Mouse (Mus musculus): ENCODE data around the gene Gm21983.

Gene Gm21983

GRCm38 (mm10) chr7:27180837-27181695, at the start of gene Gm21983, which contains the start of gene Mia:
Gene Gm21983, minus strand, starts transcription at chr7:27181086.
Gene Mia, minus strand, starts transcription at chr7:27181157.
- peak; percentile 40 for DNase-seq

DNA sequence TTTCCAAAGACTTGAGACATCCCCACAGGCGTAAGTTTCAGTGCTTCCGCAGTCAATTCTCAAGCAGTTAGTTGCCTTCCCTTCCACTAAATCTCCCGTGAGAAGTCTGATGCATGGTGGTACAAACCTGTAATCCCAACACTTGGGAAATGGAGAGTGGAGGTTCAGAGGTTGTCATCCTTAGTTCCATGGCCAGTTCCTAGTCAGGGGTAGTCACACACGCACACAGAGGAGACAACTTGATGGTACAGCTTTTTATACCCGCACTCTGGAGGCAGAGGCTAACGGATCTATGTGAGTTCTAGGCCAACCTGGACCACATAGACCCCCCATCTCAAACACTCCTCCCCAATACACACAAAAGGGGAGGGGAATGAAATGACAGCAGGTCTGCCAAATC, 48.0 kb upstream of the Gm21983 start:
- no peak for DNase-seq

- DNase-seq = peak; percentile 91
Measured at GRCm38 (mm10) chr7:27228281-27228821, 47.5 kb upstream of the Gm21983 start, which contains the start of gene Itpkc. Gene Itpkc, minus strand, starts transcription at chr7:27228661.

- DNase-seq = peak; percentile 71
Measured at GRCm38 (mm10) chr7:27227676-27228075, 46.8 kb upstream of the Gm21983 start.

DNA sequence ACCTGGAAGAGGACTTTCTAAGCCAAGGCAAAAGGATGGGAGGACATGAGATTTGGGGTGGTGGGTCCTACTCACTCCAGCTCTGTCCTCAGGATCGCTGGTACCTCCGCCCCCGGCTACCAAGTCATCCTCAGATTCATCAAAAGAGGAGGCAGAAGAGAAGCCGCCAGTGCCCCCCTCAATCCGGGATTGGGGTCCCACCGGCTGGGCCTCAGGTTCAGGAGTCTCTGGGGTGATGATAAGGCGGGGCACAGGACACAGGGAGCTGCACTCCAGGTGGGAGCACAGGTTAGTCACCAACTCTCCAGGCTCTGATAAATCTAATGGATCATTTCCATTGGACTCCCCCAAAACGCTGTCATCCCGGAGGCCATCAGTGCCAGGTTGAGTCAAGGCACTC, 46.4 kb upstream of the Gm21983 start:
- peak; percentile 56 for DNase-seq

- DNase-seq = peak; percentile 56
Measured at GRCm38 (mm10) chr7:27224877-27225575, 44.1 kb upstream of the Gm21983 start.

- DNase-seq = no peak
Measured at GRCm38 (mm10) chr7:27222538-27222937, 41.7 kb upstream of the Gm21983 start.

DNA sequence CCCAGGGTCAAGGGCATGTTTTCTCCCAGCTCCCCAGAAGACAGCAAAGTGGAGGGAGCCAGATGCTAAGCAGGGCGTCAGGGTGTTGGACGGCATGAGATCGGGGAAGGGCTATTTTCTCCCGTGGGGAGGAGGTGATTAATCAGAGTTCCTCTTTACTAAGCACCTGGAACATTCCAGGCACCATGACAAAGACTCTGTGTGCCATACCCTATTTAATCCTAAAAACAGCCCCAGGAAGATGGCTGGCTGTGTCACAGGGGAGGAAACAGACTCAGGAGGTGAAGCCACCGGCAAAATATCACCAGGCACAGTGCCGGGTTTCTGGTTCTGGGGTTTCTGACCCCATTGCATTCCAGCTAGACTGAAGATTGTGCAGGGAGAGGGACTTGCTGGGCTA, 41.1 kb upstream of the Gm21983 start:
- DNase-seq = no peak

DNA sequence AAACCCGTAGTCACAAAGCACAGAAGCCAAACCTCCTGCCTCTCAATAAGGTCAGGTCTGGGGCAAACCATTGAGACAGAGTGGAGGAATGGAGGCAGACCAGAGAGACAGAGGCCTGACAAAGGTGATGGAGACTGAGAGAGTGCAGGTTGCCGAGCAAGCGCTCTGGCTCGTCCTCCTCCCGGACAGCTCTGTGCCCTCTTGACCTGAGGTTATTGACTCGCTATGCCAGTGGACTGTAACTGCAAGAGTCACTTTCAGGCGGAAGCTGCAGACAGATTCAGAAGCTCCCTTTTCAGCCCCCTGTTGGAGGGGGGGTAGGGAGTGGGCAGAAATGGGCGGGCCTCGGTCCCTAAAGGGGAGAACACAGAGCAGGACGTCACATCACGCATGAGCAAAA, 39.1 kb upstream of the Gm21983 start:
- peak; percentile 10 for DNase-seq

GRCm38 (mm10) chr7:27218586-27218985, 37.7 kb upstream of the Gm21983 start:
- peak; percentile 83 for DNase-seq

GRCm38 (mm10) chr7:27212626-27213025, 31.7 kb upstream of the Gm21983 start:
- DNase-seq = no peak

DNA sequence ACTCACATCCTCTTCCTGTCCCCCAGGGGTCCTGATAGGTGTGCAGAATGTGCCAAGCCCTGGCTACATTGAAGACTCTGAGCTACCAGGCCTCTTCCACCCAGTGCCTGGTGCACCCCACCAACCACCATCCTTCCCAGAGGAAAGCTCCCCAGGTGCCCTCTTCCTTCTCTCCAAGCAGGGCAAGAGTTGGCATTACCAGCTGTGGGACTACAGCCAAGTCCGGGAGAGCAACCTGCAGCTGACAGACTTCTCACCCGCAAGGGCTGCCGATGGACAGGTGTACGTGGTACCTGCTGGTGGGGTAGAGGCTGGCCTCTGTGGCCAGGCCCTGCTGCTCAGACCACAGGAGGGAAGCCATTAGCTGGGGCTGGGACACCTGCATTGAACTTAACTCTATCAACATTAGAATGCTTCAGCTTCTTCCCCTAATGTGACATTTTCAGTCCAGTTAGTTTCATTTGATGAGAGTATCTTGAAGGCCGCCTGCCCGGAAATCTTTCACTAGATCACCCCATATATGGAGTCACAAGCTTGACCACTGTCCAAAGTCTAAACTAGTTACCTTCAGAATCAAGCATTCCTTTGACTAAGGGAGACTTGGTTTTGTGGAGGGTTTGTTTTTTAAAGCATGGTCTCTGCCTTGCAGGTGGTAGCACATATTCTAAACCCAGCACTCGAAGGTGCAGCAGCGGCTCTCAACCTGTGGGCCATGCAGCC, 23.0 kb upstream of the Gm21983 start:
- DNase-seq = peak; percentile 65

- DNase-seq = no peak
Measured at GRCm38 (mm10) chr7:27198779-27199178, 17.9 kb upstream of the Gm21983 start.

DNA sequence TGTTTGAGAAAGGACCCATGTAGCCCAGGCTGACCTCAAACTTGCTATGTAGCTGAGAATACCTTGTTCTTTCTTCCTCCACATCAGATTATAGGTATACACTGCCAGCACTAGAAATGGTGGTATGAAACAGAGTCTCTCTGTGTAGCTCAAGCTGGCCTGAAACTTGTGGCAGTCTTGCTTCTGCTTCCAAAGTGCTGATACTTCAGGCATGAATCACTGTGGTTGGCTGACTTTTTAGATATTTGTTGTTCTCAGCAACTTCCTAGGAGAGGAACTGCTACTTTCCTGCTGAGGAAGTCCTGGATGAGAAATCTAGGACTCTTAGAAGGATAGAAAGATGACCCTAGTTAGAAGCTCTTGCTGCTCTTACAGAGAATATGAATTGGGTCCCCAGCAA, 17.5 kb upstream of the Gm21983 start:
- DNase-seq = no peak

DNA sequence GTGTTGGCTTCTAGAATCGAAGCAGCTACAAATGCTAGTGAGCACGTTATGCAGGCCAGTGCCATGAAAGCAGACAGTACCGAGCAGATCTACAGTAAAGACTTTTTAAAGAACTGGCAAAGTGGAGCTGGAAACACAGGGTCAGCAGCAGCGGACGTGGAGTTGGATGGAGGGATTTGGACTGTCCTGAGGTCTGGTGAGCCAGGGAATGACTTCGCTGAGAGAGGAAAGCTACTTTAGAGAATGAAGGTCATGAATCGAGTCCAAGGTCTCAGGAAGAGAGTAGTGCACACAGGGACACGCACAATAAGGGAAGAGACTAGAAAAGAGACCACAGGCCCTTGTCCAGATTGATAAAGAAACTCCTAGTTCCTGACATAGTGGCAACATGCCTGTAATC, 16.7 kb upstream of the Gm21983 start:
- no peak for DNase-seq

- peak; percentile 69 for DNase-seq
Measured at GRCm38 (mm10) chr7:27197136-27197535, 16.2 kb upstream of the Gm21983 start.

GRCm38 (mm10) chr7:27195681-27196611, 15.1 kb upstream of the Gm21983 start, which contains the start of the genes BC024978 and Snrpa:
Gene BC024978, plus strand, starts transcription at chr7:27195781.
Gene Snrpa, minus strand, starts transcription at chr7:27196271.
- peak; percentile 100 for DNase-seq

GRCm38 (mm10) chr7:27193731-27194130, 12.8 kb upstream of the Gm21983 start:
- DNase-seq = no peak

DNA sequence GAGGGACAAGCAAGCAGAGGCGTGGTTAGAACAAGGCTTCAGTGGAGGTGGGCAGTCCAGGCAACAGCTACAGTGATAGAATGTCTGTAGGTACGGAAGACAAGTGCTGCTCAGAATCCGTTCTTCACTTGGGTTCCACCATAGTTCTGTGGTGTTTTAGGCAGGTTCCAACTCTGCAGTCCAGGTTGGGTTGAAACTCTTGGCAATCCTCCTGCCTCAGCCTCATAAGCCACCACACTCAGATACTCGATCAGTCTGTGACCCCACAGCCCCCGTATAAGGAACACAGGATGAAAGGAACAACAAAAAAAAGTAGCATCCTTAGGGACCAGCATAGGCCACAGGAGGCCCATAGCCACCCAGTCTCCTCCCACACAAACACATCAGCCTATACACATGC, 11.5 kb upstream of the Gm21983 start:
- DNase-seq = no peak

- DNase-seq = no peak
Measured at GRCm38 (mm10) chr7:27189271-27189931, 8.5 kb upstream of the Gm21983 start.

GRCm38 (mm10) chr7:27185986-27186385, 5.1 kb upstream of the Gm21983 start:
- no peak for DNase-seq

Measured in cerebellum, adult 9-11 months (tissue).